In the genomic region with DNA sequence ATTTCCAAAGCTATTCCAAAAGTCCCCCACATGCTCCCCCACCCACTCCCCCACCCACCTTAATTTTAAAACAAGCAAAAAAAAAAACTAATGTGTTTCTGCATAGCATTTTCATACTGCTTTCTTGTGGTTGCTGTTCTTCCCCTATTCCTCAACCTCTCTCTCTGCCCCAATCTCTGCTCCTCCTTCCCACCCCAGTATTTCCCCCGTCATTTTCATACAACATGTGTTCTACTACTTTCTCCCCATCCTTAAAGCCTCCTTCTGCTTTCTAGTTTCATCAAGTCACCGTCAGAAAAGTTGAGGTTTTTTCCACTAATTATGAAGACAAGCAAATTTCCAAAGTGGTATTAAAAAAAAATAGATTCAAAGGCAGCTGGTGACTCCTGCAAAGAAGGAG, we compare ENCODE assay signal across 21 mouse cellular contexts. TPM values are rescaled to one million over a fixed set of nuclear protein-coding genes. Genes with fewer than 3 reads are reported as not detected.
"Had no signal": no experiment of that assay in that cellular context is flagged by ENCODE, and none has a peak within 500 bp of the region (broad histone marks: within the 10 kb centered on the region; RNA-seq: fewer than 3 reads in every experiment).

No protein-coding gene starts in this region.

- H3K27ac ChIP-seq: neural tube, embryonic 13.5 days; neural tube, embryonic 15.5 days; stomach, embryonic 15.5 days; stomach, postnatal 0 days had no signal

- H3K9me3 ChIP-seq: neural tube, embryonic 13.5 days; neural tube, embryonic 15.5 days; stomach, embryonic 15.5 days had no signal

- H3K4me1 ChIP-seq: neural tube, embryonic 13.5 days; neural tube, embryonic 15.5 days; stomach, embryonic 15.5 days had no signal

- H3K9ac ChIP-seq: neural tube, embryonic 13.5 days; neural tube, embryonic 15.5 days; stomach, embryonic 15.5 days had no signal

- H3K4me3 ChIP-seq: neural tube, embryonic 13.5 days; neural tube, embryonic 15.5 days; stomach, embryonic 15.5 days had no signal

- DNase-seq: retina, postnatal 1 day; right cerebral cortex, adult 18-20 months; right cerebral cortex, postnatal 14 days; right cerebral cortex, postnatal 25 days; right cerebral cortex, postnatal 4 days; spleen, adult 18-20 months; thymus, adult 18-20 months; thymus, adult 2 months; thymus, postnatal 14 days; thymus, postnatal 25 days; thymus, postnatal 36 days; thymus, postnatal 4 days had no signal

- H3K36me3 ChIP-seq: neural tube, embryonic 13.5 days; neural tube, embryonic 15.5 days; stomach, embryonic 15.5 days had no signal

- H3K27me3 ChIP-seq: neural tube, embryonic 13.5 days; neural tube, embryonic 15.5 days; stomach, embryonic 15.5 days had no signal

- H3K4me2 ChIP-seq: neural tube, embryonic 13.5 days; neural tube, embryonic 15.5 days; stomach, embryonic 15.5 days had no signal

RNA-seq across cellular contexts. Expression of a gene that starts 25.3 kb away (rescaled TPM):
- total RNA-seq: neutrophil, adult 5-6 weeks had no signal
- polyA plus RNA-seq: small intestine, adult 2 months; spleen, adult 2 months; thymus, adult 2 months; thymus, postnatal 0 days; urinary bladder, adult 2 months had no signal
